Comparison of ENCODE assay signal across 11 mouse cellular contexts in the genomic region with DNA sequence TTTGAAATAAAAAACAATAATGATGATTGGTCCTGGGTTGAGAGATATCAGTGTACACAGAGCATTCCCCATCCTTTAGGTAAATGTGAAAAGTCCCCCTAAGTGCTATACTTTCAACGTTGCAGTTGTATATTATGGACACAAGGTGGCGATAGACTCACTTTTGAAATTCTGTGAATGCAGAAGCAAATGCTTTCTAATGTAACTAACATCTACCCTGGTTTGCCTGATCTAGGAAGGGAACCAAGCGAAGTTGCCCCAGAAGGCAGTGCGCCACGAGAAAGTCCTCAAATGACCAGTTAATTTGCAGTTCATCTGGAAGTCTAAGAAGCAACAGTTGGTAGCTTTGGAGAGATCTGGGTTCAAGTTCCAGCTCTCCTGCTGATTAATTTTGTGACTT. TPM values are rescaled to one million over a fixed set of nuclear protein-coding genes. Genes with fewer than 3 reads are reported as not detected.
DNase-seq lines count a peak whose midpoint lies in the region; ATAC-seq and TF ChIP-seq lines count a peak whose summit lies in the region.
"Had no signal": no experiment of that assay in that cellular context is flagged by ENCODE, and none has a peak within 500 bp of the region (broad histone marks: within the 10 kb centered on the region; RNA-seq: fewer than 3 reads in every experiment).

No protein-coding gene starts in this region.

- no peak overlapping the region for H3K27ac ChIP-seq in midbrain, embryonic 14.5 days (replicated peaks; ENCODE audit: low read depth, low read length)
- H3K27ac ChIP-seq in midbrain, embryonic 15.5 days = no peak overlapping the region
- H3K27ac ChIP-seq in heart, postnatal 0 days (ENCODE audit: low read depth) = no peak overlapping the region
- H3K27ac ChIP-seq: heart, embryonic 15.5 days; stomach, embryonic 15.5 days had no signal

- no peak overlapping the region for H3K9ac ChIP-seq in midbrain, embryonic 14.5 days (replicated peaks; ENCODE audit: low read length)
- H3K9ac ChIP-seq in midbrain, embryonic 15.5 days = no peak overlapping the region
- H3K9ac ChIP-seq in heart, postnatal 0 days (replicated peaks; ENCODE audit: low read depth, low read length) = no peak overlapping the region
- H3K9ac ChIP-seq: heart, embryonic 15.5 days; stomach, embryonic 15.5 days had no signal

- H3K9me3 ChIP-seq in midbrain, embryonic 14.5 days (ENCODE audit: control insufficient read depth, low read length) = no peaks in the 10 kb centered on the region
- no peaks in the 10 kb centered on the region for H3K9me3 ChIP-seq in midbrain, embryonic 15.5 days
- H3K9me3 ChIP-seq in heart, postnatal 0 days (replicated peaks; ENCODE audit: control insufficient read depth, low read length) = no peaks in the 10 kb centered on the region
- H3K9me3 ChIP-seq: heart, embryonic 15.5 days; stomach, embryonic 15.5 days had no signal

- H3K4me2 ChIP-seq in midbrain, embryonic 14.5 days (ENCODE audit: low read length) = no peak overlapping the region
- H3K4me2 ChIP-seq in midbrain, embryonic 15.5 days = no peak overlapping the region
- no peak overlapping the region for H3K4me2 ChIP-seq in heart, postnatal 0 days (ENCODE audit: low read depth, low read length)
- H3K4me2 ChIP-seq: heart, embryonic 15.5 days; stomach, embryonic 15.5 days had no signal

- peak; percentile 69 for DNase-seq in embryo, embryonic 10 days (ENCODE audit: low spot score)
- no peak for DNase-seq in embryo, embryonic 9.5 days (ENCODE audit: extremely low spot score)
- peak; percentile 72 for DNase-seq in midbrain, embryonic 14.5 days
- peak; percentile 63 for DNase-seq in heart, postnatal 0 days (ENCODE audit: low spot score)
- DNase-seq in thymus, postnatal 14 days = no peak
- no peak for DNase-seq in frontal cortex, postnatal 10 days (ENCODE audit: low spot score in 2 of 2)

- TF ChIP-seq CTCF in heart, postnatal 0 days (IDR thresholded peaks at IDR 0.05; ENCODE audit: low read depth) = peak; percentile 69

- H3K27me3 ChIP-seq in midbrain, embryonic 14.5 days (ENCODE audit: control insufficient read depth, insufficient read depth, low read length) = no peaks in the 10 kb centered on the region
- H3K27me3 ChIP-seq in midbrain, embryonic 15.5 days (replicated peaks) = no peaks in the 10 kb centered on the region
- H3K27me3 ChIP-seq in heart, postnatal 0 days (ENCODE audit: control insufficient read depth, insufficient read depth, low read length) = no peaks in the 10 kb centered on the region
- H3K27me3 ChIP-seq: heart, embryonic 15.5 days; stomach, embryonic 15.5 days had no signal

- H3K4me3 ChIP-seq in midbrain, embryonic 14.5 days (replicated peaks; ENCODE audit: low read depth, low read length) = no peak overlapping the region
- H3K4me3 ChIP-seq in midbrain, embryonic 15.5 days = no peak overlapping the region
- no peak overlapping the region for H3K4me3 ChIP-seq in heart, postnatal 0 days (ENCODE audit: low read depth, low read length)
- H3K4me3 ChIP-seq: heart, embryonic 15.5 days; stomach, embryonic 15.5 days had no signal

- no peaks in the 10 kb centered on the region for H3K4me1 ChIP-seq in midbrain, embryonic 14.5 days (ENCODE audit: control insufficient read depth, insufficient read depth, low read length)
- peaks cover 7% of the 10 kb centered on the region for H3K4me1 ChIP-seq in midbrain, embryonic 15.5 days
- H3K4me1 ChIP-seq in heart, postnatal 0 days (ENCODE audit: control insufficient read depth, insufficient read depth) = no peaks in the 10 kb centered on the region
- H3K4me1 ChIP-seq: stomach, embryonic 15.5 days had no signal

- no peaks in the 10 kb centered on the region for H3K36me3 ChIP-seq in midbrain, embryonic 14.5 days (ENCODE audit: control insufficient read depth, insufficient read depth, low read length)
- no peaks in the 10 kb centered on the region for H3K36me3 ChIP-seq in midbrain, embryonic 15.5 days (replicated peaks)
- no peaks in the 10 kb centered on the region for H3K36me3 ChIP-seq in heart, postnatal 0 days (replicated peaks; ENCODE audit: control insufficient read depth, insufficient read depth, low read length)
- H3K36me3 ChIP-seq: heart, embryonic 15.5 days; stomach, embryonic 15.5 days had no signal

- ATAC-seq in midbrain, embryonic 14.5 days (ENCODE audit: low FRiP score, low TSS enrichment) = no peak
- no peak for ATAC-seq in midbrain, embryonic 15.5 days (replicated peaks)
- no peak for ATAC-seq in heart, postnatal 0 days (ENCODE audit: insufficient read depth, low read depth)
- peak; percentile 82 for ATAC-seq in neutrophil, adult 5-6 weeks (ENCODE audit: extremely low read depth, insufficient number of reproducible peaks, low FRiP score, poor library complexity, severe bottlenecking)

- TF ChIP-seq EP300 in heart, postnatal 0 days (IDR thresholded peaks at IDR 0.05; ENCODE audit: low read depth) = no peak

- WGBS in midbrain, embryonic 14.5 days = 44% methylated on average over 5 of the region's 5 CpGs
- 52% methylated on average over 5 of the region's 5 CpGs for WGBS in midbrain, embryonic 15.5 days
- WGBS in heart, postnatal 0 days = 25% methylated on average over 5 of the region's 5 CpGs

RNA-seq across cellular contexts. Expression of gene Klrb1a, which starts 18.8 kb away (rescaled TPM):
- not detected in 2 replicates for polyA plus RNA-seq in midbrain, embryonic 14.5 days (2014; fragmentation: Nextera tagmentation; extraction: Ambion mirVana)
- polyA plus RNA-seq in midbrain, embryonic 15.5 days (2015; fragmentation: Nextera tagmentation; extraction: Ambion mirVana) = not detected in 2 replicates
- not detected in 2 replicates for total RNA-seq in heart, postnatal 0 days (2014; rRNA removed; ENCODE audit: low replicate concordance)
- polyA plus RNA-seq in heart, postnatal 0 days (2015; fragmentation: Nextera tagmentation; extraction: Ambion mirVana) = 0.19 TPM in 1 of 2 replicates, not detected in the other
- 0.74 TPM in 1 of 2 replicates, not detected in the other for total RNA-seq in neutrophil, adult 5-6 weeks (2017)
- polyA plus RNA-seq: heart, embryonic 15.5 days; lung, embryonic 16.5 days; stomach, embryonic 15.5 days had no signal

RNA-seq across cellular contexts. Expression of gene A2ml1, which starts 23.1 kb away (rescaled TPM):
- polyA plus RNA-seq in midbrain, embryonic 14.5 days (2014; fragmentation: Nextera tagmentation; extraction: Ambion mirVana) = 0.43 and 1.00 TPM in 2 replicates
- polyA plus RNA-seq in midbrain, embryonic 15.5 days (2015; fragmentation: Nextera tagmentation; extraction: Ambion mirVana) = 1.7 and 2.2 TPM in 2 replicates
- 1.4 TPM in 1 of 2 replicates, not detected in the other for total RNA-seq in heart, postnatal 0 days (2014; rRNA removed; ENCODE audit: low replicate concordance)
- 0.30 and 0.73 TPM in 2 replicates for polyA plus RNA-seq in heart, postnatal 0 days (2015; fragmentation: Nextera tagmentation; extraction: Ambion mirVana)
- not detected in 2 replicates for total RNA-seq in neutrophil, adult 5-6 weeks (2017)

RNA-seq across cellular contexts. Expression of gene Clec2h, which starts 57.7 kb away (rescaled TPM):
- polyA plus RNA-seq in midbrain, embryonic 14.5 days (2014; fragmentation: Nextera tagmentation; extraction: Ambion mirVana) = not detected in 2 replicates
- polyA plus RNA-seq in midbrain, embryonic 15.5 days (2015; fragmentation: Nextera tagmentation; extraction: Ambion mirVana) = not detected in 2 replicates
- not detected in 2 replicates for total RNA-seq in heart, postnatal 0 days (2014; rRNA removed; ENCODE audit: low replicate concordance)
- not detected in 2 replicates for polyA plus RNA-seq in heart, postnatal 0 days (2015; fragmentation: Nextera tagmentation; extraction: Ambion mirVana)
- total RNA-seq in neutrophil, adult 5-6 weeks (2017) = not detected in 2 replicates
- polyA plus RNA-seq: heart, embryonic 15.5 days; lung, embryonic 16.5 days had no signal

Comparison
In these comparisons a context has a peak if more than half of its experiments do, and no peak if none do; other contexts are left out.
1. DNase-seq: peak in embryo, embryonic 10 days (single experiment), midbrain, embryonic 14.5 days (single experiment) and heart, postnatal 0 days (single experiment); none in embryo, embryonic 9.5 days (single experiment), thymus, postnatal 14 days (single experiment) and frontal cortex, postnatal 10 days (0 of 2).